Mouse (Mus musculus): ENCODE data around the gene Myl6b. TPM values are rescaled to one million over a fixed set of nuclear protein-coding genes. Genes with fewer than 3 reads are reported as not detected.

Myl6b gene
- polyA plus RNA-seq, 1 experiment: not detected

GRCm38 (mm10) chr10:128499116-128499671 is 709 bp upstream of the Myl6b start:
- Histone ChIP-seq H3K4me3 (ENCODE audit: insufficient read depth, low read depth, low read length) (peak overlapping the region; percentile 61), H3K27ac (ENCODE audit: insufficient read depth, low read depth, low read length) (peak overlapping the region; percentile 68), H3K4me1 (ENCODE audit: control insufficient read depth, insufficient read depth, low read length) (peaks cover 19% of the 10 kb centered on the region)
- under 1% methylated on average over 21 of the region's 21 CpGs for WGBS
- TF ChIP-seq CTCF (IDR thresholded peaks at IDR 0.05; ENCODE audit: insufficient read depth, low read depth, low read length) (no peak), POLR2A (IDR thresholded peaks at IDR 0.05; ENCODE audit: insufficient read depth, low read depth, low read length) (no peak)

GRCm38 (mm10) chr10:128497134-128497737 is 1.2 kb downstream of the Myl6b start:
- Histone ChIP-seq H3K4me3 (ENCODE audit: insufficient read depth, low read depth, low read length) (no peak overlapping the region), H3K27ac (ENCODE audit: insufficient read depth, low read depth, low read length) (no peak overlapping the region), H3K4me1 (ENCODE audit: control insufficient read depth, insufficient read depth, low read length) (peaks cover 19% of the 10 kb centered on the region)
- TF ChIP-seq POLR2A (IDR thresholded peaks at IDR 0.05; ENCODE audit: insufficient read depth, low read depth, low read length): no peak
- no peak for TF ChIP-seq CTCF (IDR thresholded peaks at IDR 0.05; ENCODE audit: insufficient read depth, low read depth, low read length)
- 53% methylated on average over 6 of the region's 6 CpGs for WGBS

GRCm38 (mm10) chr10:128496509-128497077 is 1.9 kb downstream of the Myl6b start:
- H3K27ac ChIP-seq (ENCODE audit: insufficient read depth, low read depth, low read length): no peak overlapping the region
- WGBS: 33% methylated on average over 6 of the region's 6 CpGs
- TF ChIP-seq POLR2A (IDR thresholded peaks at IDR 0.05; ENCODE audit: insufficient read depth, low read depth, low read length) (no peak), CTCF (IDR thresholded peaks at IDR 0.05; ENCODE audit: insufficient read depth, low read depth, low read length) (no peak)
- H3K4me3 ChIP-seq (ENCODE audit: insufficient read depth, low read depth, low read length): no peak overlapping the region
- H3K4me1 ChIP-seq (ENCODE audit: control insufficient read depth, insufficient read depth, low read length): peaks cover 23% of the 10 kb centered on the region

- H3K27ac ChIP-seq (ENCODE audit: insufficient read depth, low read depth, low read length): no peak overlapping the region
- WGBS: 75% methylated on average over 4 of the region's 4 CpGs
- H3K4me3 ChIP-seq (ENCODE audit: insufficient read depth, low read depth, low read length): no peak overlapping the region
- peaks cover 29% of the 10 kb centered on the region for H3K4me1 ChIP-seq (ENCODE audit: control insufficient read depth, insufficient read depth, low read length)
- no peak for TF ChIP-seq CTCF (IDR thresholded peaks at IDR 0.05; ENCODE audit: insufficient read depth, low read depth, low read length)
- TF ChIP-seq POLR2A (IDR thresholded peaks at IDR 0.05; ENCODE audit: insufficient read depth, low read depth, low read length): no peak
These were observed 2.6 kb downstream of the Myl6b start for GRCm38 (mm10) chr10:128495903-128496302.

GRCm38 (mm10) chr10:128495270-128495669 is 3.2 kb downstream of the Myl6b start:
- WGBS: 66% methylated on average over 2 of the region's 2 CpGs
- Histone ChIP-seq H3K27ac (ENCODE audit: insufficient read depth, low read depth, low read length) (peak overlapping the region; percentile 96), H3K4me1 (ENCODE audit: control insufficient read depth, insufficient read depth, low read length) (peaks cover 30% of the 10 kb centered on the region), H3K4me3 (ENCODE audit: insufficient read depth, low read depth, low read length) (no peak overlapping the region)
- TF ChIP-seq POLR2A (IDR thresholded peaks at IDR 0.05; ENCODE audit: insufficient read depth, low read depth, low read length) (no peak), CTCF (IDR thresholded peaks at IDR 0.05; ENCODE audit: insufficient read depth, low read depth, low read length) (no peak)

- Histone ChIP-seq H3K4me3 (ENCODE audit: insufficient read depth, low read depth, low read length) (peak overlapping the region; percentile 75), H3K27ac (ENCODE audit: insufficient read depth, low read depth, low read length) (peak overlapping the region; percentile 96), H3K4me1 (ENCODE audit: control insufficient read depth, insufficient read depth, low read length) (peaks cover 35% of the 10 kb centered on the region)
- no peak for TF ChIP-seq CTCF (IDR thresholded peaks at IDR 0.05; ENCODE audit: insufficient read depth, low read depth, low read length)
- TF ChIP-seq POLR2A (IDR thresholded peaks at IDR 0.05; ENCODE audit: insufficient read depth, low read depth, low read length): no peak
- WGBS: 42% methylated on average over 11 of the region's 11 CpGs
These were observed 3.7 kb downstream of the Myl6b start for GRCm38 (mm10) chr10:128494667-128495245.

GRCm38 (mm10) chr10:128493695-128494666 is 4.5 kb downstream of the Myl6b start, which contains the start of gene Myl6:
Gene Myl6 (minus strand): TSS chr10:128494145.
- Histone ChIP-seq H3K4me1 (ENCODE audit: control insufficient read depth, insufficient read depth, low read length) (peaks cover 37% of the 10 kb centered on the region), H3K27ac (ENCODE audit: insufficient read depth, low read depth, low read length) (peak within 1 kb of the TSS; percentile 96), H3K4me3 (ENCODE audit: insufficient read depth, low read depth, low read length) (peak within 1 kb of the TSS; percentile 75)
- WGBS: under 1% methylated on average over 45 of the region's 45 CpGs
- peak; percentile 99 for TF ChIP-seq POLR2A (IDR thresholded peaks at IDR 0.05; ENCODE audit: insufficient read depth, low read depth, low read length)
- TF ChIP-seq CTCF (IDR thresholded peaks at IDR 0.05; ENCODE audit: insufficient read depth, low read depth, low read length): peak; percentile 95

GRCm38 (mm10) chr10:128493319-128493694 is 5.2 kb downstream of the Myl6b start:
- peaks cover 42% of the 10 kb centered on the region for H3K4me1 ChIP-seq (ENCODE audit: control insufficient read depth, insufficient read depth, low read length)
- peak overlapping the region; percentile 78 for H3K27ac ChIP-seq (ENCODE audit: insufficient read depth, low read depth, low read length)
- peak overlapping the region; percentile 75 for H3K4me3 ChIP-seq (ENCODE audit: insufficient read depth, low read depth, low read length)
- under 1% methylated on average over 12 of the region's 12 CpGs for WGBS
- no peak for TF ChIP-seq CTCF (IDR thresholded peaks at IDR 0.05; ENCODE audit: insufficient read depth, low read depth, low read length)

Measured in olfactory bulb, adult 2 months (tissue).